Mouse (Mus musculus): ENCODE measurements at regions not wholly inside any gene's neighbourhood (a gene's known extent, or its start where the extent isn't known, plus 50 kb on each side); places are given as distances from the start of the nearest gene placed in this dataset.

- TF ChIP-seq CTCF (IDR thresholded peaks at IDR 0.05; ENCODE audit: control insufficient read depth, insufficient read depth, insufficient read length) (no peak), MYOG (IDR thresholded peaks at IDR 0.05; ENCODE audit: control insufficient read depth, extremely low read depth, insufficient read length) (no peak), CEBPB (IDR thresholded peaks at IDR 0.05; ENCODE audit: low read depth) (no peak)
These were observed 488.7 kb downstream of the Fat4 start for GRCm38 (mm10) chr3:39375465-39375864.

All from C2C12 (cell line).